Mouse (Mus musculus) heart, postnatal 0 days (tissue): ENCODE results near the gene Npr3.

Experiments
- CTCF ChIP-seq: IDR thresholded peaks from 2 replicates; pipeline ENCODE4 v1.5.1; 2016; ENCODE audit warnings: antibody characterized with exemption, control low read depth, low read depth
- EP300 ChIP-seq: IDR thresholded peaks from 2 replicates; pipeline ENCODE4 v1.6.1; 2016; ENCODE audit warnings: antibody characterized with exemption, low read depth

- TF ChIP-seq CTCF (no peak), EP300 (no peak)
These were observed 49.0 kb upstream of the Npr3 start for GRCm38 (mm10) chr15:11956129-11956528.
